Mouse (Mus musculus) midbrain, embryonic 12.5 days (tissue): Measurements from ENCODE around the gene Zgrf1. TPM values are rescaled to one million over a fixed set of nuclear protein-coding genes. Genes with fewer than 3 reads are reported as not detected.

ENCODE experiments used
- ATAC-seq: fragments of 200-750 bp; cut with Nextera tagmentation; 2 replicates; pipeline ENCODE4 v1.8.0; 2017; ENCODE audit warnings: low read depth, moderate TSS enrichment, moderate library complexity; ENCODE audit not compliant: low FRiP score
- H3K27ac ChIP-seq: fragments of 300-500 bp; sonication (generic); replicated peaks from 2 replicates; pipeline ENCODE4 v1.5.1; 2016; ENCODE audit warnings: mild to moderate bottlenecking
- H3K27me3 ChIP-seq: fragments of 300-500 bp; sonication (generic); 2 replicates; pipeline ENCODE4 v1.6.1; 2016; ENCODE audit warnings: mild to moderate bottlenecking
- H3K36me3 ChIP-seq: fragments of 300-500 bp; sonication (generic); 2 replicates; pipeline ENCODE4 v1.6.1; 2016
- H3K4me1 ChIP-seq: fragments of 300-500 bp; sonication (generic); 2 replicates; pipeline ENCODE4 v1.6.1; 2016
- H3K4me2 ChIP-seq: fragments of 300-500 bp; sonication (generic); replicated peaks from 2 replicates; pipeline ENCODE4 v1.6.1; 2016; ENCODE audit warnings: mild to moderate bottlenecking, moderate library complexity
- H3K4me3 ChIP-seq: fragments of 300-500 bp; sonication (generic); 2 replicates; pipeline ENCODE4 v1.5.1; 2016; ENCODE audit warnings: mild to moderate bottlenecking
- H3K9ac ChIP-seq: fragments of 300-500 bp; sonication (generic); replicated peaks from 2 replicates; pipeline ENCODE4 v1.6.1; 2016; ENCODE audit warnings: mild to moderate bottlenecking, moderate library complexity
- H3K9me3 ChIP-seq: fragments of 300-500 bp; sonication (generic); 2 replicates; pipeline ENCODE4 v1.6.1; 2016; ENCODE audit warnings: mild to moderate bottlenecking
- WGBS: fragments of 180-500 bp; shearing (Covaris S2); methylation state at CpG from one replicate; pipeline ENCODE4 v1.1.7; 2016; 5-methylcytosine and 5-hydroxymethylcytosine counted together
- polyA plus RNA-seq: library from polyadenylated mRNA; unstranded; fragments of >200 nt; fragmentation: Nextera tagmentation; extraction: Ambion mirVana; gene quantifications from 2 replicates; pipeline ENCODE4 v1.2.1, GENCODE M21; 2016

Gene Zgrf1
- polyA plus RNA-seq, 1 experiment from 2014 or later: 16.9 TPM

- Histone ChIP-seq H3K4me1 (no peaks in the 10 kb centered on the region), H3K9me3 (no peaks in the 10 kb centered on the region), H3K4me3 (no peak overlapping the region), H3K27ac (no peak overlapping the region), H3K27me3 (no peaks in the 10 kb centered on the region), H3K4me2 (no peak overlapping the region), H3K36me3 (peaks cover 23% of the 10 kb centered on the region), H3K9ac (no peak overlapping the region)
- WGBS: 69% methylated on average over 4 of the region's 4 CpGs
- peak; percentile 47; the same call in 1 of the 2 replicates for ATAC-seq
Observed at GRCm38 (mm10) chr3:127572557-127572956, 19.3 kb downstream of the Zgrf1 start.

DNA sequence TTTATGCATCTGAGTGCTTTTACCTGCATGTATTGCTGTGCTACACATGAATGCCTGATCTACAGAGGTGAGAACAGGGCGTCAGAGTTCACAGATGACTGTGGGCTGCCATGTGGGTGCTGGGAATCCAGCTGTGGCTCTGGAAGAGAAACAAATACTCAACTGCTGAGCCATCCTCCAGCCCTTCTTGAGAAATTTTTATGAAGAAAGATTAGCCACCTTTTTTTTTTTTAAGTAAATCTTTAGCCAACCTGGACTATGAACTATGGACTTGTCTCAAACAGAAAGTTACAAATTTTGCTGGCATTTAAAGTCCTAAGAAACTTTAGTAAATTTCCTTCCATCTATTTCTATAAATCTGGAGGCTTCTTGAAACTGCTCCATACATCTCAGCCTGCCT, 43.8 kb downstream of the Zgrf1 start:
- Histone ChIP-seq H3K4me1 (no peaks in the 10 kb centered on the region), H3K27ac (no peak overlapping the region), H3K4me2 (no peak overlapping the region), H3K27me3 (no peaks in the 10 kb centered on the region), H3K4me3 (no peak overlapping the region), H3K36me3 (peaks cover 32% of the 10 kb centered on the region), H3K9ac (no peak overlapping the region), H3K9me3 (no peaks in the 10 kb centered on the region)
- no peak for ATAC-seq
- 76% methylated on average over 1 of the region's 1 CpGs for WGBS

- Histone ChIP-seq H3K4me1 (no peaks in the 10 kb centered on the region), H3K36me3 (peaks cover 44% of the 10 kb centered on the region), H3K4me3 (no peak overlapping the region), H3K4me2 (no peak overlapping the region), H3K27me3 (no peaks in the 10 kb centered on the region), H3K27ac (no peak overlapping the region), H3K9me3 (no peaks in the 10 kb centered on the region), H3K9ac (no peak overlapping the region)
- 95% methylated on average over 2 of the region's 2 CpGs for WGBS
- ATAC-seq: no peak
Observed at GRCm38 (mm10) chr3:127608109-127608508, 54.8 kb downstream of the Zgrf1 start.

DNA sequence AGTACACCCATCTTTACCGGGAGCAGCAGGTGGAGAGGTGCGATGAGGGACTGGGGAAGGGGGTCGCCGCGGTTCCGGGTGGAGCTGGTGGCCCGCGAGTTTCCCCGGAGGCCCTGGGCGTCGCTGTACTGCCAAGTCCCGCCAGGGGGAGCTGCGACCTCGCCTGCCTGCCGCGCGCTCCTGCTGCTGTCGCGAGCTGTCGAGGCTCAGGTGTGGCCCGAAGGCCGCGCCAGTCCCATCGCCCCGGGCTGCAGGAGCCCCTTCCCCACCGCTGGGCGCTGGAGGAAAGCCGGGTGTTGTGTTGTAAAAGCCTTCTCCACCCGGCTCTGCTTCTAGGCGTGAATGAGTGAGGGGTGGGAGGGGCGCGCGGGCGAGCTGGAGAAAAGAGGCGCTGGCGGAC, 72.0 kb downstream of the Zgrf1 start:
- under 1% methylated on average over 36 of the region's 36 CpGs for WGBS
- H3K4me1 ChIP-seq: peaks cover 37% of the 10 kb centered on the region
- H3K27me3 ChIP-seq: peaks cover 86% of the 10 kb centered on the region

GRCm38 (mm10) chr3:127625701-127626399, 72.6 kb downstream of the Zgrf1 start:
- H3K9me3 ChIP-seq: no peaks in the 10 kb centered on the region

More for the DNA sequence above, 72.0 kb downstream of the Zgrf1 start:
- Histone ChIP-seq H3K36me3 (no peaks in the 10 kb centered on the region), H3K27ac (peak overlapping the region; percentile 63), H3K4me3 (peak overlapping the region; percentile 34), H3K9me3 (no peaks in the 10 kb centered on the region), H3K9ac (peak overlapping the region; percentile 11; the same call in 1 of the 2 replicates), H3K4me2 (peak overlapping the region; percentile 48)
- peak; percentile 84 for ATAC-seq

GRCm38 (mm10) chr3:127626524-127626923, 73.2 kb downstream of the Zgrf1 start:
- H3K27ac ChIP-seq: peak overlapping the region; percentile 73

More at GRCm38 (mm10) chr3:127625701-127626399, 72.6 kb downstream of the Zgrf1 start:
- peak overlapping the region; percentile 63 for H3K27ac ChIP-seq
- under 1% methylated on average over 28 of the region's 28 CpGs for WGBS
- H3K4me3 ChIP-seq: peak overlapping the region; percentile 34
- H3K36me3 ChIP-seq: no peaks in the 10 kb centered on the region
- peaks cover 42% of the 10 kb centered on the region for H3K4me1 ChIP-seq
- peaks cover 89% of the 10 kb centered on the region for H3K27me3 ChIP-seq
- peak; percentile 56 for ATAC-seq
- peak overlapping the region; percentile 11; the same call in 1 of the 2 replicates for H3K9ac ChIP-seq
- H3K4me2 ChIP-seq: peak overlapping the region; percentile 48

DNA sequence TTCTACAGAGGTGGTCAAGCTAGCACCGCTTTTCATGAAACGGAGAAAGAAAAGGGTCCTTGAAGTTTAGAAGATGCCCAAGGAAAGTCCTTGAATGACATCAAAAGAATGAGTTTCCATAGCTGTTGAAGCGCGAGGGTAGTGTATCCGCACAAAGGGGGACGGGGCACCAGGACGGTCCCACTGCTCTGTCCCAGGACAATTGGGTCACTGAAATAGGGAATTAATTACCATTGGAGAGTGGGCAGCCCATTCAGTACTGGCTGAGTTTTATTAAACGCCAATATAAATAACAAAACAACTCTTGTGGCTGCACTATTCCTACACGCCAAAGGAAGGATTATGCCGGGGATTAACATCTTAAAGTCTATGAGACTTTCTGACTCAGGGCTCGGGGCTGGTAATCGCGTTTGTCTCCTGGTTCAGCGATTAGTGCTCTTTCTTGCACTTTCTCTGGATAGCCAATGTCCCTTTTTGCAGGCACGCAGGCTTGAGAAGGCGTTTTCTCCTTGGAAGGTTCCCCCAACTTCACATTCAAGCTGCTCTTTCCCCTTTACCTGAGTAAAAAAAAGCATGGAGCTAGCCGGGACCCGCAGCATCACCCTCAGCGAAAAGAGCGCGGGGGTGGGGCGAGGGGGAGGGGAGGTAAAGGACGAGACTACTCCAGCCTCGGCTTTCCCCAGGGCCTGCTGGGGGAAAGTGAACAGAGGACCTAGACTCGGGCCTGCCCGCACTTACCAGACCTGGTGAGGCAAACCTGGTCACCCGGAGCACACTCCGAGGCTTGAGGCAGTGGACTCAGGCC, 74.1 kb downstream of the Zgrf1 start:
- under 1% methylated on average over 28 of the region's 28 CpGs for WGBS
- Histone ChIP-seq H3K27ac (peak overlapping the region; percentile 73), H3K4me2 (peak overlapping the region; percentile 39), H3K36me3 (no peaks in the 10 kb centered on the region), H3K27me3 (peaks cover 92% of the 10 kb centered on the region), H3K4me3 (peak overlapping the region; percentile 14; the same call in 1 of the 2 replicates), H3K9me3 (no peaks in the 10 kb centered on the region), H3K9ac (no peak overlapping the region), H3K4me1 (peaks cover 56% of the 10 kb centered on the region)
- peak; percentile 68 for ATAC-seq

More at GRCm38 (mm10) chr3:127626524-127626923, 73.2 kb downstream of the Zgrf1 start:
- H3K9me3 ChIP-seq: no peaks in the 10 kb centered on the region
- 2% methylated on average over 3 of the region's 3 CpGs for WGBS
- no peaks in the 10 kb centered on the region for H3K36me3 ChIP-seq
- H3K9ac ChIP-seq: no peak overlapping the region
- no peak for ATAC-seq
- peaks cover 47% of the 10 kb centered on the region for H3K4me1 ChIP-seq
- H3K4me2 ChIP-seq: no peak overlapping the region
- peaks cover 91% of the 10 kb centered on the region for H3K27me3 ChIP-seq
- H3K4me3 ChIP-seq: no peak overlapping the region

GRCm38 (mm10) chr3:127627956-127628310, 74.6 kb downstream of the Zgrf1 start:
- Histone ChIP-seq H3K27ac (peak overlapping the region; percentile 73), H3K36me3 (no peaks in the 10 kb centered on the region), H3K9me3 (no peaks in the 10 kb centered on the region), H3K4me2 (peak overlapping the region; percentile 39), H3K27me3 (peaks cover 92% of the 10 kb centered on the region), H3K4me3 (peak overlapping the region; percentile 14), H3K4me1 (peaks cover 59% of the 10 kb centered on the region), H3K9ac (no peak overlapping the region)
- ATAC-seq: no peak
- WGBS: 3% methylated on average over 8 of the region's 9 CpGs

DNA sequence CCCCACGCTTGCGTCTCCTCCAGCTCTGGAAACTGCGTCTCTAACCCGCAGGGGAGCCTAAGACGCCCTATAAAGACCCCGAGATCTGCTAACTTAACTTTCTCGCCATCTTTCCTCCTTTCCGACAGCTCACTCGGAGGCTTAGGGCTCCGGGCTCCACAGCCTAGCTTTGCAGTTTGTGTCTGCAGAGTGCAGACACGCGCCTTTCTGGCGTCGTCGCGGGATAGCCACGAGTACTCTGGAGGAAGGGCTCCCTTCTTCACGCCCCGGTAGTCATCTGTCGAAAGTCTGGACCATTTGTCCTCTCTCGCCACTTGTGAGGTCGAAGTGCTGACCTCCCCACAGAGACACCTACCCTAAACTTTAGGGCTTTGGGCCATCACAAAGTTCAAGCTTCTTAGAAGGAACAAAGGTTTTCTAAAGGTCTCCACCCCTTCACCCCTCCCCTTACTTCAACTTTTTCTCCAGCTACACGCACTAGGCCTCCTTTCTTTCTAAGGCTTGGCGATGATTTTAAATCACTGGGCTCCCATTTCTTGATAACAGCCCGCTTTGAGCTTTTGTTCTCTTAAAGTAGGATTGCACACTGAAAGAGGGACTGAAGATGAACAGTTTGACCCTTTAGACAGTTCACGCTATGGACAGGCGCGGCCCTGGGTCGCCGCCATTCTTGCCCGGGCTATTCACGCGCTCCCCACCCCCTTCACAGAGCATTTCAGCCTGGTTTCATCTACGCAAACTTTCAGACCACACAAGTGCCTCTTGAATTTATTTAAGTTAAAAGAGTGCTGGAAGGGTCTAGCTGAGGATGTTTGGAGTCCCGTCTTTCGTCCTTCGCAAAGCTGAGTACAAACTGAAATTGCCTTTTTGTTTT, 75.3 kb downstream of the Zgrf1 start:
- peak overlapping the region; percentile 14 for H3K4me3 ChIP-seq
- under 1% methylated on average over 37 of the region's 37 CpGs for WGBS

DNA sequence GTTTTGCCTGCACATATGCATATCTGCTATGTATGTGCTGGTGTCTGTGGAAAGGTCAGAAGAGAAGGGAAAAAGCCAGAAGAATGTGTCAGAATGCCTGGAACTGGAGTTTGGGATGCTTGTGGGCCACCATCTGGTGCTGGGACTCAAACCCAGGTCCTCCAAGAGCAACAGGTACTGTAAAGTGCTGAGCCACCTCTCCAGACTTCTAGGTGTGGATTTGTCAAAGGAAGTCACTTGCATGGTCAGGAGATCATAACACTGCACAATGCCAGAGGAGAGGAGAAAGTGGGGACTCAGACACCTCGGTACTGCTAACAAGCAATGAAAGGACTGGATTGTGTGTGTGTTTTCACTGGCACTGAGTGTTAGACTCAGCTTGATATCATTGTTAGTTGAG, 76.9 kb downstream of the Zgrf1 start:
- Histone ChIP-seq H3K4me1 (peaks cover 73% of the 10 kb centered on the region), H3K9ac (no peak overlapping the region), H3K4me3 (no peak overlapping the region), H3K27ac (no peak overlapping the region), H3K36me3 (no peaks in the 10 kb centered on the region), H3K27me3 (peaks cover 92% of the 10 kb centered on the region), H3K4me2 (no peak overlapping the region), H3K9me3 (no peaks in the 10 kb centered on the region)
- 3% methylated on average over 1 of the region's 1 CpGs for WGBS
- ATAC-seq: no peak

More for the DNA sequence above, 75.3 kb downstream of the Zgrf1 start:
- peaks cover 64% of the 10 kb centered on the region for H3K4me1 ChIP-seq
- H3K36me3 ChIP-seq: no peaks in the 10 kb centered on the region
- H3K9me3 ChIP-seq: no peaks in the 10 kb centered on the region
- peak overlapping the region; percentile 73 for H3K27ac ChIP-seq
- peak overlapping the region; percentile 39 for H3K4me2 ChIP-seq
- peaks cover 92% of the 10 kb centered on the region for H3K27me3 ChIP-seq
- ATAC-seq: no peak
- H3K9ac ChIP-seq: no peak overlapping the region

- peak overlapping the region; percentile 70 for H3K4me2 ChIP-seq
- peaks cover 70% of the 10 kb centered on the region for H3K4me1 ChIP-seq
- H3K9ac ChIP-seq: no peak overlapping the region
- H3K27me3 ChIP-seq: peaks cover 88% of the 10 kb centered on the region
- H3K4me3 ChIP-seq: 0 out of 2 replicates have a peak overlapping the region, but pooled peaks have one; percentile 5
- no peaks in the 10 kb centered on the region for H3K36me3 ChIP-seq
- 1% methylated on average over 17 of the region's 17 CpGs for WGBS
- no peaks in the 10 kb centered on the region for H3K9me3 ChIP-seq
- ATAC-seq: no peak
- 0 out of 2 replicates have a peak overlapping the region, but pooled peaks have one; percentile 92 for H3K27ac ChIP-seq
Observed at GRCm38 (mm10) chr3:127630735-127631372, 77.6 kb downstream of the Zgrf1 start.
